Mouse (Mus musculus) MEL (cell line): ENCODE results near the gene Khk. TPM values are rescaled to one million over a fixed set of nuclear protein-coding genes. Genes with fewer than 3 reads are reported as not detected.

ENCODE experiments used
- DNase-seq: peaks from one replicate; pipeline ENCODE4 v3.0.0; 2011; ENCODE audit warnings: low read depth, low spot score
- H3K27ac ChIP-seq: 2 replicates; pipeline ENCODE4 v1.5.1; 2012; ENCODE audit warnings: low read depth, mild to moderate bottlenecking, control low read depth, low read length, moderate library complexity; ENCODE audit not compliant: control insufficient read depth
- H3K27me3 ChIP-seq, 2 experiments: fragments of 150-350 bp in 1 of 2; sonication (generic) in 1 of 2; 2 replicates each; pipeline ENCODE4 v1.6.1; 2012; ENCODE audit warnings: low read length in 2 of 2, mild to moderate bottlenecking in 2 of 2, improper control_type of control experiment in 1 of 2, moderate library complexity in 1 of 2; ENCODE audit not compliant: insufficient read depth in 2 of 2, control insufficient read depth in 1 of 2
- H3K36me3 ChIP-seq, 2 experiments: 2 replicates each; pipeline ENCODE4 v1.6.1; 2012 to 2014; ENCODE audit warnings: low read length in 2 of 2, improper control_type of control experiment in 1 of 2, inconsistent platforms in 1 of 2, mild to moderate bottlenecking in 1 of 2; ENCODE audit not compliant: insufficient read depth in 2 of 2, control insufficient read depth in 1 of 2
- H3K4me1 ChIP-seq, 2 experiments: fragments of 150-350 bp in 1 of 2; sonication (generic) in 1 of 2; 2 replicates each; pipeline ENCODE4 v1.6.1; 2012; ENCODE audit warnings: low read length in 2 of 2, improper control_type of control experiment in 1 of 2, mild to moderate bottlenecking in 1 of 2; ENCODE audit not compliant: insufficient read depth in 2 of 2, control insufficient read depth in 1 of 2
- H3K4me3 ChIP-seq, 2 experiments: fragments of 150-350 bp in 1 of 2; sonication (generic) in 1 of 2; 2 replicates each; pipeline ENCODE4 v1.5.1; 2012; ENCODE audit warnings: low read depth in 2 of 2, low read length in 2 of 2, mild to moderate bottlenecking in 2 of 2, moderate library complexity in 2 of 2, control low read depth in 1 of 2, improper control_type of control experiment in 1 of 2; ENCODE audit not compliant: control insufficient read depth in 1 of 2, insufficient read depth in 1 of 2
- H3K79me2 ChIP-seq: 2 replicates; pipeline ENCODE4 v1.6.1; 2012; ENCODE audit warnings: mild to moderate bottlenecking, low read length, moderate library complexity; ENCODE audit not compliant: control insufficient read depth, poor library complexity, insufficient read depth
- H3K9ac ChIP-seq: 2 replicates; pipeline ENCODE4 v1.6.1; 2012; ENCODE audit warnings: low read depth, mild to moderate bottlenecking, control low read depth, low read length, moderate library complexity; ENCODE audit not compliant: control insufficient read depth, poor library complexity, severe bottlenecking
- H3K9me3 ChIP-seq: fragments of 150-350 bp; sonication (generic); replicated peaks from 2 replicates; pipeline ENCODE4 v1.6.1; 2012; ENCODE audit warnings: mild to moderate bottlenecking, low read length, improper control_type of control experiment, moderate library complexity; ENCODE audit not compliant: insufficient read depth
- BHLHE40 ChIP-seq: IDR thresholded peaks from 2 replicates; pipeline ENCODE4 v1.6.1; 2012; ENCODE audit warnings: low read depth, mild to moderate bottlenecking, inconsistent platforms, low read length, improper control_type of control experiment, borderline replicate concordance
- CHD1 ChIP-seq: IDR thresholded peaks from 2 replicates; pipeline ENCODE4 v1.6.1; 2012; ENCODE audit warnings: low read depth, mild to moderate bottlenecking, inconsistent platforms, low read length, improper control_type of control experiment
- CTCF ChIP-seq, 3 experiments: IDR thresholded peaks in 2 of 3; conservative IDR thresholded peaks in 1 of 3; 2 replicates each; pipeline ENCODE4 v1.5.1; 2011 to 2012; ENCODE audit warnings: low read length in 3 of 3, low read depth in 2 of 3, mild to moderate bottlenecking in 2 of 3, improper control_type of control experiment in 1 of 3, inconsistent platforms in 1 of 3, mixed read lengths in 1 of 3, moderate library complexity in 1 of 3; ENCODE audit not compliant: control insufficient read depth in 1 of 3, insufficient read depth in 1 of 3, poor library complexity in 1 of 3, severe bottlenecking in 1 of 3
- ELF1 ChIP-seq: IDR thresholded peaks from 2 replicates; pipeline ENCODE4 v1.6.1; 2014; ENCODE audit warnings: low read depth, mild to moderate bottlenecking, inconsistent platforms, low read length, improper control_type of control experiment, moderate library complexity
- EP300 ChIP-seq, 2 experiments: IDR thresholded peaks; 2 replicates each; pipeline ENCODE4 v1.6.1; 2011; ENCODE audit warnings: improper control_type of control experiment in 2 of 2, low read length in 2 of 2, low read depth in 1 of 2, mild to moderate bottlenecking in 1 of 2
- ETS1 ChIP-seq: IDR thresholded peaks from 2 replicates; pipeline ENCODE4 v1.6.1; 2012; ENCODE audit warnings: low read depth, mild to moderate bottlenecking, inconsistent platforms, low read length, improper control_type of control experiment, moderate library complexity
- JUND ChIP-seq: IDR thresholded peaks from 2 replicates; pipeline ENCODE4 v1.6.1; 2011; ENCODE audit warnings: low read depth, mild to moderate bottlenecking, improper control_type of control experiment, low read length
- MAFK ChIP-seq: IDR thresholded peaks from 2 replicates; pipeline ENCODE4 v1.6.1; 2011; ENCODE audit warnings: low read depth, mild to moderate bottlenecking, low read length, improper control_type of control experiment, borderline replicate concordance
- MAX ChIP-seq: IDR thresholded peaks from 2 replicates; pipeline ENCODE4 v1.6.1; 2011; ENCODE audit warnings: low read length, improper control_type of control experiment
- MAZ ChIP-seq: IDR thresholded peaks from 2 replicates; pipeline ENCODE4 v1.6.1; 2012; ENCODE audit warnings: low read depth, mild to moderate bottlenecking, inconsistent platforms, low read length, improper control_type of control experiment
- MXI1 ChIP-seq: IDR thresholded peaks from 2 replicates; pipeline ENCODE4 v1.6.1; 2011; ENCODE audit warnings: mild to moderate bottlenecking, low read depth, low read length, improper control_type of control experiment
- MYB ChIP-seq: IDR thresholded peaks from 2 replicates; pipeline ENCODE4 v1.6.1; 2011; ENCODE audit warnings: mild to moderate bottlenecking, low read depth, low read length, improper control_type of control experiment
- MYC ChIP-seq: IDR thresholded peaks from 2 replicates; pipeline ENCODE4 v1.6.1; 2011; ENCODE audit warnings: low read depth, mild to moderate bottlenecking, low read length, improper control_type of control experiment, moderate library complexity
- NELFE ChIP-seq: IDR thresholded peaks from 2 replicates; pipeline ENCODE4 v1.6.1; 2011; ENCODE audit warnings: low read depth, low read length, improper control_type of control experiment
- POLR2AphosphoS2 ChIP-seq: IDR thresholded peaks from 2 replicates; pipeline ENCODE4 v1.6.1; 2011; ENCODE audit warnings: low read length, improper control_type of control experiment
- RAD21 ChIP-seq: IDR thresholded peaks from 2 replicates; pipeline ENCODE4 v1.6.1; 2011; ENCODE audit warnings: mild to moderate bottlenecking, low read depth, low read length, improper control_type of control experiment
- SIN3A ChIP-seq: IDR thresholded peaks from 2 replicates; pipeline ENCODE4 v1.6.1; 2012; ENCODE audit warnings: low read length, improper control_type of control experiment, inconsistent platforms
- TAL1 ChIP-seq: IDR thresholded peaks from 2 replicates; pipeline ENCODE4 v1.6.1; 2012; ENCODE audit warnings: mild to moderate bottlenecking, inconsistent platforms, low read length, moderate library complexity, mixed read lengths
- TBP ChIP-seq: IDR thresholded peaks from 2 replicates; pipeline ENCODE4 v1.8.0; 2011; ENCODE audit warnings: low read depth, low read length, improper control_type of control experiment
- TCF12 ChIP-seq: IDR thresholded peaks from 2 replicates; pipeline ENCODE4 v1.6.1; 2014; ENCODE audit warnings: low read depth, mild to moderate bottlenecking, inconsistent platforms, low read length, improper control_type of control experiment, moderate library complexity
- UBTF ChIP-seq: IDR thresholded peaks from 2 replicates; pipeline ENCODE4 v1.6.1; 2012; ENCODE audit warnings: low read depth, mild to moderate bottlenecking, inconsistent platforms, low read length, improper control_type of control experiment, moderate library complexity, borderline replicate concordance; ENCODE audit not compliant: insufficient read depth
- USF2 ChIP-seq, 2 experiments: IDR thresholded peaks; 2 replicates each; pipeline ENCODE4 v1.6.1; 2011 to 2012; ENCODE audit warnings: improper control_type of control experiment in 2 of 2, low read length in 2 of 2, borderline replicate concordance in 1 of 2, inconsistent platforms in 1 of 2, low read depth in 1 of 2, mild to moderate bottlenecking in 1 of 2; ENCODE audit not compliant: insufficient read depth in 1 of 2
- ZC3H11A ChIP-seq: IDR thresholded peaks from 2 replicates; pipeline ENCODE4 v1.6.1; 2012; ENCODE audit warnings: low read depth, mild to moderate bottlenecking, inconsistent platforms, low read length, improper control_type of control experiment
- ZKSCAN1 ChIP-seq: IDR thresholded peaks from 2 replicates; pipeline ENCODE4 v1.6.1; 2012; ENCODE audit warnings: low read depth, mild to moderate bottlenecking, inconsistent platforms, low read length, improper control_type of control experiment, moderate library complexity
- ZMIZ1 ChIP-seq: IDR thresholded peaks from 2 replicates; pipeline ENCODE4 v1.6.1; 2012; ENCODE audit warnings: low read depth, mild to moderate bottlenecking, inconsistent platforms, low read length, improper control_type of control experiment, moderate library complexity
- ZNF384 ChIP-seq: IDR thresholded peaks from 2 replicates; pipeline ENCODE4 v1.6.1; 2012; ENCODE audit warnings: low read depth, mild to moderate bottlenecking, inconsistent platforms, low read length, improper control_type of control experiment
- polyA plus RNA-seq, 2 experiments: library from polyadenylated mRNA; stranded (reverse) in 1 of 2; unstranded in 1 of 2; fragments of >175 nt in 1 of 2; fragments of >200 nt in 1 of 2; gene quantifications; 2 replicates each; pipeline versions ENCODE4 v1.2.1 to v1.2.4; 2012; ENCODE audit warnings: low replicate concordance in 2 of 2, low read depth in 1 of 2; ENCODE audit not compliant: insufficient read length in 2 of 2, insufficient read depth in 1 of 2, missing spikeins in 1 of 2
- total RNA-seq: library from RNA; depleted of rRNA; stranded (reverse); fragments of 300-350 nt; gene quantifications from 2 replicates; pipeline ENCODE4 v1.2.3, GENCODE M21; 2012

Khk gene
- total and polyA plus RNA-seq, 3 experiments: 308 to 461 TPM; not detected in 1

DNA sequence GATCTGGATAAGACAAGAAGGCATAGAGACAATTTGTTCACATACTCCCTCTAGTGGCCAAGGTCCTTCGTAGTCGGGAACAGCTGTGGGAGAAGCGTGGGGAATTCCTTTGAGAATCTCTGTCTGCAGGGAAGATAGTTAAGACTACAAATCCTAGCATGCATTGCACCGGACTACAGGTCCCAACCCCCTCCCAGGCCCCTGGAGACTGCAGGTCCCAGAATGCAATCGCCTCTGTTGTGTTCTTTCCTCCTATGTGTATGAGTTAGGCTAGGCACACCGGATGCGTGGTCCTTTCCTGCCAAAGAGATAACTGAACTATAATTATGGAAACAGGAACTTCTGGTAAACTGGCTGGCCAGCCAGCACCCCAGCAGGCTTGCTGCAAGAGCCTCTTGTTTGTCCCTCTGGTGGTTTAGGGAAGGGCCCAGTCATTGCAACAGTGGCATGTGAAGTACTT, 5.2 kb upstream of the Khk start (continued):
- peak; percentile 88 for TF ChIP-seq ELF1
- TF ChIP-seq ZNF384: no peak
- TF ChIP-seq MXI1: peak; percentile 81; the same call in 1 of the 2 replicates
- peak; percentile 86 for TF ChIP-seq EP300 (IDR thresholded peaks at IDR 0.05; ENCODE audit: low read depth in 1 of 2, low read length in 2 of 2)
- TF ChIP-seq ZKSCAN1: no peak
- TF ChIP-seq MYC: peak; percentile 94
- TF ChIP-seq UBTF: no peak
- peak; percentile 27 to 67 (median 58); a peak in 5 of 6 replicates for TF ChIP-seq CTCF (IDR thresholded peaks at IDR 0.05 in 2 of 3, conservative IDR thresholded peaks at IDR 0.05 in 1 of 3; ENCODE audit: control insufficient read depth in 1 of 3, insufficient read depth in 1 of 3, low read depth in 2 of 3, low read length in 3 of 3, poor library complexity in 1 of 3, severe bottlenecking in 1 of 3)
- peak; percentile 90 for TF ChIP-seq TBP
- no peak for TF ChIP-seq ZMIZ1
- no peak for TF ChIP-seq MAFK
- TF ChIP-seq NELFE: peak; percentile 68
- TF ChIP-seq ETS1: peak; percentile 93
- TF ChIP-seq MAX: peak; percentile 74
- peak; percentile 88 for TF ChIP-seq TCF12
- TF ChIP-seq USF2 (IDR thresholded peaks at IDR 0.05; ENCODE audit: borderline replicate concordance in 1 of 2, insufficient read depth in 1 of 2, low read depth in 1 of 2, low read length in 2 of 2): no peak
- no peak for TF ChIP-seq ZC3H11A
- TF ChIP-seq RAD21: peak; percentile 29
- peak; percentile 84 for TF ChIP-seq TAL1
- 0 out of 2 replicates have a peak, but pooled peaks have one; percentile 36 for TF ChIP-seq CHD1
- peak; percentile 99 for TF ChIP-seq SIN3A

DNA sequence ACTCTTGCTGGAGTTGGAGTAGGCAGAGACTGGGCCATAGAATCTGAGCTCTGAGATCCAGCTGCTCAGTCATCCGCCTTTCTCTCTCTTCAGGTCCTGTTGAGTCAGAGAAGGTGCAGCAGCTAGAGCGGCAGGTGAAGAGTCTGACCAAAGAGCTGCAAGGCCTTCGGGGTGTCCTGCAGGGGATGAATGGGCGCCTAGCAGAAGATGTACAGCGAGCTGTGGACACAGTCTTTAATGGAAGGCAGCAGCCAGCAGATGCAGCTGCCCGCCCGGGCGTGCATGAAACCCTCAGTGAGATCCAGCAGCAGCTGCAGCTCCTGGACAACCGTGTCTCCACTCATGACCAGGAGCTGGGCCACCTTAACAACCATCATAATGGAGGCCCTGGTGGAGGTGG, 4.4 kb upstream of the Khk start:
- Histone ChIP-seq H3K27me3 (no peaks in the 10 kb centered on the region), H3K4me1 (peaks cover 16 to 39% of the 10 kb centered on the region in 2 experiments), H3K36me3 (peaks cover 0 to 22% of the 10 kb centered on the region in 2 experiments; a peak in 2 of 4 replicates), H3K27ac (peak overlapping the region; percentile 95), H3K9ac (no peak overlapping the region; the same call in 1 of the 2 replicates), H3K4me3 (no peak overlapping the region; a peak in 1 of 4 replicates), H3K79me2 (peaks cover under 1% of the 10 kb centered on the region; the same call in 1 of the 2 replicates), H3K9me3 (no peaks in the 10 kb centered on the region)
- TF ChIP-seq ETS1 (no peak), MYB (no peak), MXI1 (no peak), POLR2AphosphoS2 (no peak), ZMIZ1 (no peak), MAZ (no peak), ZNF384 (no peak), TBP (no peak), BHLHE40 (no peak), JUND (no peak), MYC (no peak), TCF12 (no peak)
- no peak for DNase-seq
